Mouse (Mus musculus) neural tube, embryonic 11.5 days (tissue): ENCODE measurements around the gene Cacna1c. TPM values are rescaled to one million over a fixed set of nuclear protein-coding genes. Genes with fewer than 3 reads are reported as not detected.

Experiments
- ATAC-seq: fragments of 200-750 bp; cut with Nextera tagmentation; 2 replicates; pipeline ENCODE4 v1.8.0; 2017; ENCODE audit warnings: moderate number of reproducible peaks, mild to moderate bottlenecking, moderate TSS enrichment, moderate library complexity; ENCODE audit not compliant: insufficient read depth, low FRiP score, low TSS enrichment
- DNase-seq: peaks from one replicate; pipeline ENCODE4 v3.0.0-alpha.2; 2015; ENCODE audit warnings: low spot score
- H3K27ac ChIP-seq: fragments of 300-500 bp; sonication (generic); 2 replicates; pipeline ENCODE4 v1.5.1; 2014; ENCODE audit warnings: low read depth, mild to moderate bottlenecking, low read length
- H3K27me3 ChIP-seq: fragments of 300-500 bp; sonication (generic); 2 replicates; pipeline ENCODE4 v1.6.1; 2014; ENCODE audit warnings: mild to moderate bottlenecking, low read length, mixed read lengths; ENCODE audit not compliant: control insufficient read depth, insufficient read depth
- H3K36me3 ChIP-seq: fragments of 300-500 bp; sonication (generic); 2 replicates; pipeline ENCODE4 v1.6.1; 2014; ENCODE audit warnings: mild to moderate bottlenecking, low read length, moderate library complexity, mixed read lengths; ENCODE audit not compliant: control insufficient read depth, insufficient read depth
- H3K4me1 ChIP-seq: fragments of 300-500 bp; sonication (generic); 2 replicates; pipeline ENCODE4 v1.6.1; 2014; ENCODE audit warnings: low read length, mixed read lengths; ENCODE audit not compliant: control insufficient read depth, insufficient read depth
- H3K4me2 ChIP-seq: fragments of 300-500 bp; sonication (generic); 2 replicates; pipeline ENCODE4 v1.6.1; 2014; ENCODE audit warnings: low read depth, mild to moderate bottlenecking, moderate library complexity
- H3K4me3 ChIP-seq: fragments of 300-500 bp; sonication (generic); 2 replicates; pipeline ENCODE4 v1.5.1; 2014; ENCODE audit warnings: low read depth, low read length
- H3K9ac ChIP-seq: fragments of 300-500 bp; sonication (generic); 2 replicates; pipeline ENCODE4 v1.6.1; 2014; ENCODE audit warnings: mild to moderate bottlenecking, low read length
- H3K9me3 ChIP-seq: fragments of 300-500 bp; sonication (generic); 2 replicates; pipeline ENCODE4 v1.6.1; 2016; ENCODE audit warnings: low read length; ENCODE audit not compliant: control insufficient read depth
- WGBS: fragments of 180-500 bp; shearing (Covaris S2); extraction: QIAGEN DNeasy Blood & Tissue Kit; methylation state at CpG from one replicate; pipeline ENCODE4 v1.1.7; 2014; 5-methylcytosine and 5-hydroxymethylcytosine counted together
- polyA plus RNA-seq: library from polyadenylated mRNA; unstranded; fragments of >200 nt; fragmentation: Nextera tagmentation; extraction: Ambion mirVana; gene quantifications from 2 replicates; pipeline ENCODE4 v1.2.1, GENCODE M21; 2014

The Cacna1c gene
- polyA plus RNA-seq, 1 experiment from 2014 or later, result 3.3 TPM

DNA sequence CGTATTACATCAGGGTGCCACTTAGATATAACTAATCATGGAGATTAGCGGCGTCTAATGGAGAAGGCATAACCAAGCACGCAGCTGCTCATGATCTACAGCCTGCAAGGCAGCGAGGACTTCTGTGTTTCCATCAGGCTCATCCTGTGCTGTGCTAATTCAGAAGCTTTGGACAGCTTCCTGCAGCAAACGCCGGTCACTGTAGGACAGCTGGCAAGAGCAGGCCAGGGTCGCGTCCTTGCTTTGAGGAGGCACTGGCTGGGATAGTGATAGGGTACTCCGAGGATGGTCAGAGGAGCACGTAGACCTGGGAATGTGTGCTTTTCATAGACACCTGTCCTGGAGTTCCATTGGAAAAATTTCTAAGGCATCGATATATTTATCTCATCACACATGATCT is 551.4 kb downstream of the Cacna1c start:
- Histone ChIP-seq H3K4me2 (no peak overlapping the region), H3K27ac (no peak overlapping the region), H3K4me1 (no peaks in the 10 kb centered on the region), H3K9ac (no peak overlapping the region), H3K9me3 (no peaks in the 10 kb centered on the region), H3K36me3 (no peaks in the 10 kb centered on the region), H3K27me3 (no peaks in the 10 kb centered on the region), H3K4me3 (no peak overlapping the region)
- no peak for ATAC-seq
- 88% methylated on average over 12 of the region's 12 CpGs for WGBS
- DNase-seq, result no peak

DNA sequence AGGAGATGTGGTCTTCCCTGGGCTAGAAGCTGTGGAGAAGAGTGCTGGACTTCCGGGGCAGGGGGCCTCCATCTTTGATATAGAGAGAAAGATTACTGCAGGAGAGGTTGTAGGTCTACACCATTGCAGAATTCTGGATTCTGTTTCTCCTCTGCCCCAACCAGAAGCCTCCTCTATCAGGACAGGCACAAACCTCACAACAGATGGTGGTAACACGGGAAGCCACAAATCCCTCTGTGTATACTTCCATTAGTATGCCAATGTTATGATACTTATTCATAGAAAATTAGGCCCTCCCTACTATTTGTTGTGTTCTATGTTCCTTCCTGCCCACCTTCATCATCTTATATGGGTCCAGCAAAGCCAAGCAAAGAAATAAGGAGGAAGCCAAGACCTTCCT is 552.7 kb downstream of the Cacna1c start:
- 91% methylated on average over 2 of the region's 2 CpGs for WGBS
- Histone ChIP-seq H3K4me3 (no peak overlapping the region), H3K27me3 (no peaks in the 10 kb centered on the region), H3K9me3 (no peaks in the 10 kb centered on the region), H3K36me3 (no peaks in the 10 kb centered on the region), H3K4me1 (no peaks in the 10 kb centered on the region), H3K9ac (no peak overlapping the region), H3K4me2 (no peak overlapping the region), H3K27ac (no peak overlapping the region)
- DNase-seq (no peak), ATAC-seq (no peak)

DNA sequence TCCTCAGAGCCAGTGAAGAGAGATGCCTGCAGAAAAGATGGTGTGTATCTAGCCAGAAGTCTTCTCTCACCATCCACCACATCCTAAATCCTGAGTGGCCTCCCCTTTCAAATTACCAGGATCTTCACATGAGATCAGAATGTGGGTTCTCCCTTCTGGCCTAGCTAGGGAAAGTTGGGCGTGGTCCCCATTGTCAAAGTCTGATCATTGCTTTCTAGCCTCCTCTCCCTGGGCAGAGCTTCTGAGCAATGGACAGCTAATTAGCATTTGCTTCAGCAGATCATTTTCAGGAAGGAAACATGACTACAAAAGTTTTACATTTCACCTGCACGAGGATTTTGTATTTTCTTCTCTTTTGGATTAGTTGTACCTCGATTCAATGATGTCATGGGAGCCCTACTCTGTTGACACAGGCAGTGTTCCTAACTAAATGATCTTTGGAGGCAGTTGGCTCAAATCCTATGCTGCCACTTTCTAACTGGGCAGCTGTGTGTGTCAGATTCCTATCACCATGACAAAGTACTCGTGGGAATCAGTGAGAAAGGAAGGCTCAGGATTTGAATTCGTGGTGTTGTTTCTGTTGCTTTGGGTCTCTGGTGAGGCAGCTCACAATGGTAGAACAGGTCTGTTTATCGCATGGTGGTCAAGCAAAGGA is 554.4 kb downstream of the Cacna1c start:
- H3K36me3 ChIP-seq, result no peaks in the 10 kb centered on the region
- no peak overlapping the region for H3K4me3 ChIP-seq
- ATAC-seq (no peak), DNase-seq (no peak)
- 81% methylated on average over 6 of the region's 6 CpGs for WGBS
- no peaks in the 10 kb centered on the region for H3K4me1 ChIP-seq
- H3K27ac ChIP-seq, result no peak overlapping the region
- peaks cover 2% of the 10 kb centered on the region; the same call in 1 of the 2 replicates for H3K9me3 ChIP-seq
- H3K27me3 ChIP-seq, result no peaks in the 10 kb centered on the region
- H3K4me2 ChIP-seq, result no peak overlapping the region
- H3K9ac ChIP-seq, result no peak overlapping the region

DNA sequence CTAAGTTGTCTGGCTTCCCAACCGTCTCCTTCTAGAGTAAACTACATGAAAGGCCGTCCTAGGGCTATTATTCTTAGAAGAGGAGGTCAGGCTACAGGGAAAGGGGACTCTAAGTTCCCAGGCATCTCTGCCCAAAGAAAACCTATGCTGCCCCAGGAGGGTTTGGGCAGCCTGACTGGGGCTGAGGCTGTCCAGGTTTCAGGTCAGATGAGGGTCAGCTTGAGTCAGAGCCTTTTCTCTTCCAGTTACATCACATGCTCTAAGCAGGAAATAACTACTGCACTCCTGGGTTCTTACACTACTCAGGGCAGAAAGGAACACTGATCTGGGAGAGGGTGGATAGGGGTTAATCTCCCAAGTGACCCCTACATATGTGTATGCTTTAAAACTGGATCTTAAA is 556.4 kb downstream of the Cacna1c start:
- H3K27ac ChIP-seq, result no peak overlapping the region
- H3K4me3 ChIP-seq, result no peak overlapping the region
- no peaks in the 10 kb centered on the region for H3K4me1 ChIP-seq
- no peak for DNase-seq
- no peak for ATAC-seq
- WGBS, result 52% methylated on average over 2 of the region's 2 CpGs
- no peak overlapping the region for H3K4me2 ChIP-seq
- H3K36me3 ChIP-seq, result no peaks in the 10 kb centered on the region
- peaks cover 5% of the 10 kb centered on the region; the same call in 1 of the 2 replicates for H3K9me3 ChIP-seq
- H3K27me3 ChIP-seq, result no peaks in the 10 kb centered on the region
- no peak overlapping the region for H3K9ac ChIP-seq

DNA sequence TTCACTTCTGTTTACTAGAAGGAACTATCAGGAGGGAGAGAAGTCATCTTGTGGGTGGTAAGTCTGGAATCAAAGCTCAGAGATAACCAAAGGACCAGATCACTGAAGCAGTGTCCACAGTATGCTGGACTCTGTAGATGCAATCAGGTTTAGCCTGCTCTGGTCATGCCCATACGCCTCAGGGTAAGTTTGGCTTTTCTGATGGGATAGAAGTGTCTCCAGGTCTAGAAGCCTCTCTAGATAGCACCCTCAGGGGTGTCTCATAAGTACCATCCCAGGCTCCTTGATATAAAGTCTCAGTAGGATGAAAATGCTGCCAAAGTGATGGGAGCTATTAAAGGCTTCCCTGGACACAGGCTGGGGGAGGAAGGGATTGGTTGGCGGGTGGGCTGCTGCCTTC is 557.3 kb downstream of the Cacna1c start:
- DNase-seq (no peak), ATAC-seq (no peak)
- H3K4me3 ChIP-seq, result no peak overlapping the region
- H3K27ac ChIP-seq, result no peak overlapping the region
- 86% methylated on average over 2 of the region's 2 CpGs for WGBS
- no peaks in the 10 kb centered on the region for H3K36me3 ChIP-seq
- no peaks in the 10 kb centered on the region for H3K27me3 ChIP-seq
- H3K4me2 ChIP-seq, result no peak overlapping the region
- H3K9ac ChIP-seq, result no peak overlapping the region
- H3K9me3 ChIP-seq, result peaks cover 5% of the 10 kb centered on the region; the same call in 1 of the 2 replicates
- H3K4me1 ChIP-seq, result no peaks in the 10 kb centered on the region

DNA sequence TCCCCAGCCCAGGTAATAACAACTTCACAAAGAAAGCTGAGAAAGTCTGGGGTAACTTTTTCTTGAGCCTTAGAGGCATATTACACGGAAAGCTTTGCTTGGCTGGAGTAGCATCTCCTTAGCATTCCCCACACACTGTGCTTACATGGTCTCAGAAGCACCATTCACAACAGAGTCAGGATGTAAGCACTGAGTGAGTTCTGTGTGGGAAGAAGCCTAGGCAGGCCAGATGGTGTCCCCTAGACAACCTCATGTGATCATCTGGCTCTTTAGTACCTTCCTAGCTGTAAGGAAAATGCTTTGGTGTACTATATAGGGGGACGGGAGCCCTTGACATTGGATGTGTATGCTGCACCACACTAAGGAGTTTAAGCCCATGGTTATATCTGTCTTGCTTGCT is 563.7 kb downstream of the Cacna1c start:
- 85% methylated on average over 2 of the region's 2 CpGs for WGBS
- no peak overlapping the region for H3K9ac ChIP-seq
- H3K27ac ChIP-seq, result no peak overlapping the region
- H3K27me3 ChIP-seq, result no peaks in the 10 kb centered on the region
- no peaks in the 10 kb centered on the region for H3K4me1 ChIP-seq
- no peaks in the 10 kb centered on the region for H3K36me3 ChIP-seq
- peaks cover 5% of the 10 kb centered on the region; the same call in 1 of the 2 replicates for H3K9me3 ChIP-seq
- H3K4me2 ChIP-seq, result no peak overlapping the region
- H3K4me3 ChIP-seq, result no peak overlapping the region
- DNase-seq, result no peak
- no peak for ATAC-seq

DNA sequence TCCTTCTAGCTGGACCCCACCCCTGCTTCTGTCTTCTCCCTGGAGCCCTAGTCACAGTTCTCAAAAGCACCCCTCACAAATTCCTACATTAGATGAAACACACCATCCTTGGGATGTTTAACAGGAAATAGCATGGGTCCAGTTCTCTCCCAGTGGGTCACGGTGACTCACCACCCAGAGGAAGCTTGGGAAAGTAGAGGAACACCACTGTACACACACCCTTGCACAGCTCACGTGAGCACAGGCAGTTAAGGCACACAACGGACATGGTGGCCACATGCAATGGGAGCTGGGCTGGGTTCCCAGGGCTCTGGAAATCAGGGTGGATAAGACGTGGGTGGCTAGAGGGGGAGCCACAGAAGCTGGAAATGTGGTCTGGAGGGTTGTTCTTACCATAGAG is 566.2 kb downstream of the Cacna1c start:
- Histone ChIP-seq H3K27ac (no peak overlapping the region), H3K4me1 (no peaks in the 10 kb centered on the region), H3K4me2 (no peak overlapping the region), H3K36me3 (no peaks in the 10 kb centered on the region), H3K4me3 (no peak overlapping the region), H3K9ac (no peak overlapping the region), H3K27me3 (no peaks in the 10 kb centered on the region), H3K9me3 (no peaks in the 10 kb centered on the region)
- WGBS, result 83% methylated on average over 4 of the region's 4 CpGs
- ATAC-seq (no peak), DNase-seq (no peak)

DNA sequence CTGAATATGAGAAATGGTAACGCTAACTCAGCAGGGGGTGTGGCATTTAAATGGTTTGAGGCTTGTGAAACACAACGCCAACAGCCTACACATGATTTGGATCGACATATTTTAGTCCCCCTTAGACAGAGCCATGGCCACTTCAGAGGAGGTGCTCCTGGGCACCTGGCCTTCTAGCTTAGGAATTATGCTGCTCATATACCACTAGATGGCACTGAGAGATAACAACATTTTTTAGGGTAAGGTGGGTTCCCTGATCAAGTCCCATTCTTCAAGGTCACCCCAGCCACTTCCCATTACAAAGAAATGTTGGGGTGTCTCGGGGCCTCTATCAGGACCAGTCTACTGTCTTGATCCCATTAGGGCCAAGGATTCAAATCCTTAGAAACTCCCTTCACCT is 570.0 kb downstream of the Cacna1c start:
- H3K9ac ChIP-seq, result no peak overlapping the region
- no peaks in the 10 kb centered on the region for H3K4me1 ChIP-seq
- no peak overlapping the region for H3K4me2 ChIP-seq
- no peaks in the 10 kb centered on the region for H3K27me3 ChIP-seq
- H3K27ac ChIP-seq, result no peak overlapping the region
- no peak for DNase-seq
- no peaks in the 10 kb centered on the region for H3K36me3 ChIP-seq
- WGBS, result 61% methylated on average over 4 of the region's 4 CpGs
- no peak overlapping the region for H3K4me3 ChIP-seq
- H3K9me3 ChIP-seq, result no peaks in the 10 kb centered on the region
- ATAC-seq, result no peak

DNA sequence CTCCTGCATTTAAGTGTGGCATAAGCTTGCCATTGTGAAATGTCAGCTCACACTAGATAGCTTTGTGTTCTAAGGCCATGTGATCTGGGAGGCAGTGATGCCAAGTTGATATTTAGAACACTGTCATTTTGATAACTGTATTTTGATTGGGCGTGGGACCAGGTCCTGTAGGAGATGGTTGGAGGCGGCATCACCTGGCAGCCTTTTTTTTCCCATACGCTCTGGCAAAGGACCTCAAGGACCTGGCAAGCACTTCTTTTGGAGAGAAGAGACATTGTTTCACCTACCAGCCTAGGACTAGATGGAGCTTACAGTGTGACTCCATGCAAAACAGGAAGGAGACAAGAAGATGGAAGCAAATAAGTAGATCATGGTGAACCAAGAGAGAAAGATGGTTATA is 572.6 kb downstream of the Cacna1c start:
- no peak overlapping the region for H3K9ac ChIP-seq
- H3K27ac ChIP-seq, result no peak overlapping the region
- no peak overlapping the region for H3K4me2 ChIP-seq
- WGBS, result 95% methylated on average over 3 of the region's 3 CpGs
- DNase-seq, result no peak
- H3K27me3 ChIP-seq, result no peaks in the 10 kb centered on the region
- no peak overlapping the region for H3K4me3 ChIP-seq
- no peaks in the 10 kb centered on the region for H3K9me3 ChIP-seq
- ATAC-seq, result no peak
- H3K4me1 ChIP-seq, result no peaks in the 10 kb centered on the region
- no peaks in the 10 kb centered on the region for H3K36me3 ChIP-seq
